ENCODE assay signal across 18 mouse cellular contexts in genomic region chr8:119722348-119722747, GRCm38 (mm10). TPM values are rescaled to one million over a fixed set of nuclear protein-coding genes. Genes with fewer than 3 reads are reported as not detected.
"Had no signal": no experiment of that assay in that cellular context is flagged by ENCODE, and none has a peak within 500 bp of the region (broad histone marks: within the 10 kb centered on the region; RNA-seq: fewer than 3 reads in every experiment).

No protein-coding gene starts in this region.

- H3K4me2 ChIP-seq: lung, embryonic 14.5 days; midbrain, embryonic 11.5 days; midbrain, embryonic 13.5 days; midbrain, embryonic 15.5 days; neural tube, embryonic 12.5 days; stomach, embryonic 15.5 days had no signal

- H3K4me3 ChIP-seq: megakaryocyte, embryonic 14.5 days; midbrain, embryonic 13.5 days; midbrain, embryonic 15.5 days; neural tube, embryonic 12.5 days; stomach, embryonic 15.5 days had no signal

- H3K4me1 ChIP-seq: midbrain, embryonic 13.5 days; midbrain, embryonic 15.5 days; neural tube, embryonic 12.5 days; stomach, embryonic 15.5 days had no signal

- DNase-seq: liver, postnatal 0 days; lung, embryonic 14.5 days; lung, postnatal 10 days; right cerebral cortex, postnatal 14 days; thymus, adult 2 months; thymus, postnatal 25 days; thymus, postnatal 4 days had no signal

- H3K9ac ChIP-seq: liver, postnatal 0 days; lung, embryonic 14.5 days; midbrain, embryonic 13.5 days; midbrain, embryonic 15.5 days; neural tube, embryonic 12.5 days; stomach, embryonic 15.5 days had no signal

- H3K36me3 ChIP-seq: midbrain, embryonic 13.5 days; midbrain, embryonic 15.5 days; neural tube, embryonic 12.5 days; stomach, embryonic 15.5 days had no signal

- ATAC-seq: liver, postnatal 0 days; midbrain, embryonic 13.5 days; midbrain, embryonic 15.5 days had no signal

- H3K27ac ChIP-seq: macrophage; midbrain, embryonic 13.5 days; midbrain, embryonic 15.5 days; neural tube, embryonic 12.5 days; stomach, embryonic 15.5 days; stomach, postnatal 0 days had no signal

- H3K9me3 ChIP-seq: midbrain, embryonic 13.5 days; midbrain, embryonic 15.5 days; neural tube, embryonic 12.5 days; stomach, embryonic 15.5 days had no signal

- H3K27me3 ChIP-seq: midbrain, embryonic 13.5 days; midbrain, embryonic 15.5 days; neural tube, embryonic 12.5 days; stomach, embryonic 15.5 days had no signal

RNA-seq across cellular contexts. Expression of gene Atp2c2, which starts 22.5 kb away (rescaled TPM):
- total RNA-seq: megakaryocyte progenitor cell, adult 5-6 weeks; monocyte, adult 5-6 weeks; neutrophil, adult 5-6 weeks had no signal
- polyA plus RNA-seq: macrophage; midbrain, embryonic 13.5 days had no signal

RNA-seq across cellular contexts. Expression of gene Wfdc1, which starts 56.2 kb away (rescaled TPM):
- total RNA-seq: megakaryocyte progenitor cell, adult 5-6 weeks; monocyte, adult 5-6 weeks; neutrophil, adult 5-6 weeks had no signal
- polyA plus RNA-seq: macrophage had no signal
